Mouse (Mus musculus): ENCODE measurements around the gene Slc38a8. TPM values are rescaled to one million over a fixed set of nuclear protein-coding genes. Genes with fewer than 3 reads are reported as not detected.

Gene Slc38a8
- total and polyA plus RNA-seq, 3 experiments = 0.11 TPM; not detected in 2

- Histone ChIP-seq H3K9me3 (replicated peaks) (no peaks in the 10 kb centered on the region), H3K4me3 (ENCODE audit: low read depth, low read length) (no peak overlapping the region), H3K4me1 (ENCODE audit: insufficient read depth, low read depth, low read length) (peaks cover 19% of the 10 kb centered on the region), H3K27me3 (ENCODE audit: insufficient read depth, low read length) (peaks cover 37% of the 10 kb centered on the region), H3K36me3 (replicated peaks) (no peaks in the 10 kb centered on the region)
- DNase-seq (ENCODE audit: low spot score) (no peak), ATAC-seq (ENCODE audit: extremely low read depth, insufficient number of reproducible peaks, low FRiP score, poor library complexity, severe bottlenecking) (no peak)
- TF ChIP-seq TAL1 (conservative IDR thresholded peaks at IDR 0.05; ENCODE audit: low read depth, low read length) (no peak), GATA1 (IDR thresholded peaks at IDR 0.05; ENCODE audit: borderline replicate concordance, low read length) (no peak), CTCF (IDR thresholded peaks at IDR 0.05; ENCODE audit: low read depth, low read length) (no peak), GATA2 (IDR thresholded peaks at IDR 0.05; ENCODE audit: borderline replicate concordance, low read depth, low read length) (no peak), POLR2AphosphoS5 (IDR thresholded peaks at IDR 0.05; ENCODE audit: insufficient replicate concordance, low read depth, low read length) (no peak)
Measured at GRCm38 (mm10) chr8:119439424-119439823, 62.1 kb downstream of the Slc38a8 start.

- Histone ChIP-seq H3K27me3 (ENCODE audit: insufficient read depth, low read length) (peaks cover 40% of the 10 kb centered on the region), H3K36me3 (replicated peaks) (no peaks in the 10 kb centered on the region), H3K4me3 (ENCODE audit: low read depth, low read length) (no peak overlapping the region), H3K4me1 (ENCODE audit: insufficient read depth, low read depth, low read length) (peaks cover 19% of the 10 kb centered on the region), H3K9me3 (replicated peaks) (no peaks in the 10 kb centered on the region)
- DNase-seq (ENCODE audit: low spot score) (no peak), ATAC-seq (ENCODE audit: extremely low read depth, insufficient number of reproducible peaks, low FRiP score, poor library complexity, severe bottlenecking) (no peak)
- TF ChIP-seq POLR2AphosphoS5 (IDR thresholded peaks at IDR 0.05; ENCODE audit: insufficient replicate concordance, low read depth, low read length) (no peak), TAL1 (conservative IDR thresholded peaks at IDR 0.05; ENCODE audit: low read depth, low read length) (no peak), GATA1 (IDR thresholded peaks at IDR 0.05; ENCODE audit: borderline replicate concordance, low read length) (no peak), CTCF (IDR thresholded peaks at IDR 0.05; ENCODE audit: low read depth, low read length) (no peak), GATA2 (IDR thresholded peaks at IDR 0.05; ENCODE audit: borderline replicate concordance, low read depth, low read length) (no peak)
Measured at GRCm38 (mm10) chr8:119438876-119439275, 62.6 kb downstream of the Slc38a8 start.

GRCm38 (mm10) chr8:119437506-119437905 lies 64.0 kb downstream of the Slc38a8 start:
- no peak for TF ChIP-seq GATA1 (IDR thresholded peaks at IDR 0.05; ENCODE audit: borderline replicate concordance, low read length)
- no peak for TF ChIP-seq POLR2AphosphoS5 (IDR thresholded peaks at IDR 0.05; ENCODE audit: insufficient replicate concordance, low read depth, low read length)
- no peak for TF ChIP-seq CTCF (IDR thresholded peaks at IDR 0.05; ENCODE audit: low read depth, low read length)
- no peak for TF ChIP-seq GATA2 (IDR thresholded peaks at IDR 0.05; ENCODE audit: borderline replicate concordance, low read depth, low read length)
- peaks cover 47% of the 10 kb centered on the region for H3K27me3 ChIP-seq (ENCODE audit: insufficient read depth, low read length)
- no peaks in the 10 kb centered on the region for H3K36me3 ChIP-seq (replicated peaks)
- ATAC-seq (ENCODE audit: extremely low read depth, insufficient number of reproducible peaks, low FRiP score, poor library complexity, severe bottlenecking) (no peak), DNase-seq (ENCODE audit: low spot score) (no peak)
- H3K4me3 ChIP-seq (ENCODE audit: low read depth, low read length) = peak overlapping the region; percentile 30; the same call in 1 of the 2 replicates
- no peaks in the 10 kb centered on the region for H3K9me3 ChIP-seq (replicated peaks)
- H3K4me1 ChIP-seq (ENCODE audit: insufficient read depth, low read depth, low read length) = peaks cover 19% of the 10 kb centered on the region

DNA sequence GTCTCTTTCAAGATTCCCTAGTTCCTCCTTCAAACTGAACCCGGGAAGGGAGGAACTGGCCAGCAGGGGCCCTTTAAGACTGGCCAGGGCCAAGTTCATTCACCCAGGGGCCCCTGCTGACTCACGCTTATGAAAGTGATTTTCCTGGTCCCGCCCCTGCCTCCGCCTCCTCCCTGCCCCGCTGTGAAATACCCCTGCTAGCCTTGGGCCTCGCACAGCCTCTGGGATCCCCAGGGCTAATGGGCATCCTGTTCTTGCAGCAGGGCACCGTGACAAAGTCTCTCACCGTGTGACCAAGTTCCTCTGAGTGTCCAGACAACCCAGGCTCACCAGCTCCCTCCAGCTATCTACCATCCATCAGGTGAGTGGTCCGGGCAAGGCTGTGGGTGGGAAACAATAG lies 64.6 kb downstream of the Slc38a8 start:
- TF ChIP-seq TAL1 (conservative IDR thresholded peaks at IDR 0.05; ENCODE audit: low read depth, low read length) (no peak), GATA1 (IDR thresholded peaks at IDR 0.05; ENCODE audit: borderline replicate concordance, low read length) (no peak), GATA2 (IDR thresholded peaks at IDR 0.05; ENCODE audit: borderline replicate concordance, low read depth, low read length) (no peak), CTCF (IDR thresholded peaks at IDR 0.05; ENCODE audit: low read depth, low read length) (no peak), POLR2AphosphoS5 (IDR thresholded peaks at IDR 0.05; ENCODE audit: insufficient replicate concordance, low read depth, low read length) (no peak)
- H3K9me3 ChIP-seq (replicated peaks) = no peaks in the 10 kb centered on the region
- H3K4me1 ChIP-seq (ENCODE audit: insufficient read depth, low read depth, low read length) = peaks cover 19% of the 10 kb centered on the region
- DNase-seq (ENCODE audit: low spot score) (peak; percentile 37), ATAC-seq (ENCODE audit: extremely low read depth, insufficient number of reproducible peaks, low FRiP score, poor library complexity, severe bottlenecking) (peak; percentile 74)
- H3K4me3 ChIP-seq (ENCODE audit: low read depth, low read length) = peak overlapping the region; percentile 30; the same call in 1 of the 2 replicates
- H3K36me3 ChIP-seq (replicated peaks) = no peaks in the 10 kb centered on the region
- H3K27me3 ChIP-seq (ENCODE audit: insufficient read depth, low read length) = peaks cover 45% of the 10 kb centered on the region

DNA sequence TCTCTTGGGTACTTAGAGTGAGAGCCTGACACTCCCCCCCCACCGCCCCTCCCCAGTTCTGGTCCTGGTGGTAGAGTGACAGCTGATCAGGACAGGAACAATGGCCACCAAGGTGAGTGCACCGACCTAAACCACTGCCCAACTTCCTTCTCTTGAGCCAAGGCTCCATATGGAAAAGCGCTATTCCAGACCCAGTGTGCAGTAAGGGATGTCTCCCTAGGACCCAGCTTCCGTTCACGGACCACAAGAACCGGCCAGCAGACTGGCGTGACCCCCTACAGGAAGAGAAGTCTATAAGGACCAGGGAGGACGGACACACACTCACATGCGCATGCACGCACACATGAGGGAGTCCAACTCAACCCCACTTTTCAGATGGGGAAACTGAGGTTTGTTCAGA lies 65.2 kb downstream of the Slc38a8 start:
- Histone ChIP-seq H3K4me1 (ENCODE audit: insufficient read depth, low read depth, low read length) (peaks cover 19% of the 10 kb centered on the region), H3K27me3 (ENCODE audit: insufficient read depth, low read length) (peaks cover 48% of the 10 kb centered on the region), H3K4me3 (ENCODE audit: low read depth, low read length) (no peak overlapping the region), H3K36me3 (replicated peaks) (no peaks in the 10 kb centered on the region), H3K9me3 (replicated peaks) (no peaks in the 10 kb centered on the region)
- ATAC-seq (ENCODE audit: extremely low read depth, insufficient number of reproducible peaks, low FRiP score, poor library complexity, severe bottlenecking) (no peak), DNase-seq (ENCODE audit: low spot score) (no peak)
- no peak for TF ChIP-seq CTCF (IDR thresholded peaks at IDR 0.05; ENCODE audit: low read depth, low read length)
- TF ChIP-seq POLR2AphosphoS5 (IDR thresholded peaks at IDR 0.05; ENCODE audit: insufficient replicate concordance, low read depth, low read length) = no peak
- no peak for TF ChIP-seq TAL1 (conservative IDR thresholded peaks at IDR 0.05; ENCODE audit: low read depth, low read length)
- no peak for TF ChIP-seq GATA1 (IDR thresholded peaks at IDR 0.05; ENCODE audit: borderline replicate concordance, low read length)
- TF ChIP-seq GATA2 (IDR thresholded peaks at IDR 0.05; ENCODE audit: borderline replicate concordance, low read depth, low read length) = no peak

DNA sequence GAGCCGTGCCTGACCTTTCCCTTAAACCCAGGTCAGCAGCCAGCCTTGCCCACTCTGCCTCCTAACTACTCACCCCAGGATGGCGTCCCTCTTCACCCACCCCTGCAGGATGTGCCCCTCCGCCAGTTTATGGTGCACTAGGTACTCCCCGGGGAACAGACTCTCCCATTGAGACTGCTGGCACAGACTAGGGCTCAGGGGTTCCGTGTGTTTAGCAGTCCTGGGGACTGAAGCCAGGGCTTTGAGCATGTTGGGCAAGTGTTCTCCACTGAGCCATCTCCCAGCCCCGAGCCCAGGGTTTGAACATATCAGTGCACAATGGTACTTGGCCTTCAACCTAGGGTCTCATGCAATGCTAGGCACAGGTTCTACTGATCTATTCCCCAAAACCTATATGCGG lies 66.0 kb downstream of the Slc38a8 start:
- DNase-seq (ENCODE audit: low spot score) = no peak
- no peaks in the 10 kb centered on the region for H3K9me3 ChIP-seq (replicated peaks)
- no peaks in the 10 kb centered on the region for H3K36me3 ChIP-seq (replicated peaks)
- ATAC-seq (ENCODE audit: extremely low read depth, insufficient number of reproducible peaks, low FRiP score, poor library complexity, severe bottlenecking) = no peak
- peaks cover 13% of the 10 kb centered on the region for H3K4me1 ChIP-seq (ENCODE audit: insufficient read depth, low read depth, low read length)
- TF ChIP-seq POLR2AphosphoS5 (IDR thresholded peaks at IDR 0.05; ENCODE audit: insufficient replicate concordance, low read depth, low read length) = no peak
- no peak for TF ChIP-seq GATA1 (IDR thresholded peaks at IDR 0.05; ENCODE audit: borderline replicate concordance, low read length)
- TF ChIP-seq TAL1 (conservative IDR thresholded peaks at IDR 0.05; ENCODE audit: low read depth, low read length) = no peak
- no peak for TF ChIP-seq GATA2 (IDR thresholded peaks at IDR 0.05; ENCODE audit: borderline replicate concordance, low read depth, low read length)
- TF ChIP-seq CTCF (IDR thresholded peaks at IDR 0.05; ENCODE audit: low read depth, low read length) = no peak
- peaks cover 54% of the 10 kb centered on the region for H3K27me3 ChIP-seq (ENCODE audit: insufficient read depth, low read length)
- H3K4me3 ChIP-seq (ENCODE audit: low read depth, low read length) = no peak overlapping the region

Data from G1E (cell line).